Mouse (Mus musculus): ENCODE measurements at regions not wholly inside any gene's neighbourhood (a gene's known extent, or its start where the extent isn't known, plus 50 kb on each side); places are given as distances from the start of the nearest gene placed in this dataset.

- in situ Hi-C loops (cut with MboI): no loop called here
Observed at GRCm38 (mm10) chr10:126748696-126749466, 152.3 kb downstream of the Atp23 start.

- in situ Hi-C loops (cut with MboI): no loop called here
Observed at GRCm38 (mm10) chr10:126734661-126735060, 166.5 kb downstream of the Atp23 start.

- in situ Hi-C loops (cut with MboI): no loop called here
Observed at GRCm38 (mm10) chr10:126727840-126728239, 173.3 kb downstream of the Atp23 start.

- in situ Hi-C loops (cut with MboI): no loop called here
Observed at GRCm38 (mm10) chr10:126717961-126718360, 183.2 kb downstream of the Atp23 start.

GRCm38 (mm10) chr10:126711758-126712157 is 189.4 kb downstream of the Atp23 start:
- in situ Hi-C loops (cut with MboI): no loop called here

- in situ Hi-C loops (cut with MboI): no loop called here
Observed at GRCm38 (mm10) chr10:126709219-126709917, 191.8 kb downstream of the Atp23 start.

- in situ Hi-C loops (cut with MboI): no loop called here
Observed at GRCm38 (mm10) chr10:126708730-126709129, 192.4 kb downstream of the Atp23 start.

- in situ Hi-C loops (cut with MboI): no loop called here
Observed at GRCm38 (mm10) chr10:126708215-126708614, 192.9 kb downstream of the Atp23 start.

- in situ Hi-C loops (cut with MboI): no loop called here
Observed at GRCm38 (mm10) chr10:126697086-126697485, 204.1 kb downstream of the Atp23 start.

GRCm38 (mm10) chr10:126690914-126691673 is 210.1 kb downstream of the Atp23 start:
- in situ Hi-C loops (cut with MboI): no loop called here

GRCm38 (mm10) chr10:126680275-126681184 is 220.6 kb downstream of the Atp23 start:
- in situ Hi-C loops (cut with MboI): no loop called here

- in situ Hi-C loops (cut with MboI): no loop called here
Observed at GRCm38 (mm10) chr10:126679224-126680120, 221.7 kb downstream of the Atp23 start.

GRCm38 (mm10) chr10:126673437-126673836 is 227.7 kb downstream of the Atp23 start:
- in situ Hi-C loops (cut with MboI): no loop called here

- in situ Hi-C loops (cut with MboI): no loop called here
Observed at GRCm38 (mm10) chr10:126664408-126665083, 236.6 kb downstream of the Atp23 start.

- in situ Hi-C loops (cut with MboI): no loop called here
Observed at GRCm38 (mm10) chr10:126663461-126664013, 237.6 kb downstream of the Atp23 start.

- in situ Hi-C loops (cut with MboI): no loop called here
Observed at GRCm38 (mm10) chr10:126662765-126663164, 238.4 kb downstream of the Atp23 start.

GRCm38 (mm10) chr10:126661095-126661615 is 240.0 kb downstream of the Atp23 start:
- in situ Hi-C loops (cut with MboI): no loop called here

- in situ Hi-C loops (cut with MboI): no loop called here
Observed at GRCm38 (mm10) chr10:126660024-126660423, 241.1 kb downstream of the Atp23 start.

GRCm38 (mm10) chr10:126652693-126653092 is 248.5 kb downstream of the Atp23 start:
- in situ Hi-C loops (cut with MboI): no loop called here
